Mouse (Mus musculus): ENCODE measurements around the gene Sync. TPM values are rescaled to one million over a fixed set of nuclear protein-coding genes. Genes with fewer than 3 reads are reported as not detected.
A peak's percentile ranks its signal among the peaks of the same experiment; 100 is the strongest.

Sync gene
- total and polyA plus RNA-seq, 3 experiments, result 8.7 to 17.9 (median 17.7) TPM

DNA sequence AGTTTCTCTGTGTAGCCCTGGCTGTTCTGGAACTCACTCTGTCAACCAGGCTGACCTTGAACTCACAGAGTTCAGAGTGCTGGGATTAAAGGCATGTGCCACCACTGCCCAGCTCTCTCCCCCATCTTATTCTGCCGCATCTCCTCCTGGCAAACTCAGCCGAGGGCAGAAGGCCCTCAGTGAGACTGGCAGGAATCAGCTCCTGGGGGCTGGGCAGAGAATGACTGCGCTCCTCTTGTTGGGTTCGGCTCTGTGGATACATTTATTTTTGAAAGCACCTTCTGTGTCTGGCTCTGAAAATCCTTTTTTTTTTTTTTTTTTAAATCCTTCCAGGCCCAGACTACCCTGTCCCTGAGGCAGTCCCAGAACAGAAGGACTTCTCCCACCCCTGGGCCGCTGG, 4.6 kb upstream of the Sync start:
- H3K79me2 ChIP-seq (replicated peaks; ENCODE audit: control insufficient read depth, insufficient read depth, low read length), result no peaks in the 10 kb centered on the region
- intact Hi-C loops (cut with DNase I), result no loop called here
- peaks cover 2% of the 10 kb centered on the region; the same call in 1 of the 2 replicates for H3K4me1 ChIP-seq (ENCODE audit: control insufficient read depth, insufficient read depth, low read length)
- H3K36me3 ChIP-seq (ENCODE audit: control insufficient read depth, insufficient read depth, low read length), result no peaks in the 10 kb centered on the region
- no peak for DNase-seq
- 88% methylated on average over 5 of the region's 5 CpGs for WGBS
- H3K27ac ChIP-seq, result no peak overlapping the region
- TF ChIP-seq CTCF (IDR thresholded peaks at IDR 0.05) (no peak), POLR2A (IDR thresholded peaks at IDR 0.05; ENCODE audit: insufficient read depth, low read depth, low read length) (no peak), EP300 (IDR thresholded peaks at IDR 0.05; ENCODE audit: insufficient read depth, low read depth, low read length) (no peak)
- H3K27me3 ChIP-seq (ENCODE audit: control insufficient read depth, insufficient read depth, low read length), result no peaks in the 10 kb centered on the region
- no peak overlapping the region for H3K4me3 ChIP-seq
- no peak overlapping the region for H3K9ac ChIP-seq (ENCODE audit: low read depth, low read length)

DNA sequence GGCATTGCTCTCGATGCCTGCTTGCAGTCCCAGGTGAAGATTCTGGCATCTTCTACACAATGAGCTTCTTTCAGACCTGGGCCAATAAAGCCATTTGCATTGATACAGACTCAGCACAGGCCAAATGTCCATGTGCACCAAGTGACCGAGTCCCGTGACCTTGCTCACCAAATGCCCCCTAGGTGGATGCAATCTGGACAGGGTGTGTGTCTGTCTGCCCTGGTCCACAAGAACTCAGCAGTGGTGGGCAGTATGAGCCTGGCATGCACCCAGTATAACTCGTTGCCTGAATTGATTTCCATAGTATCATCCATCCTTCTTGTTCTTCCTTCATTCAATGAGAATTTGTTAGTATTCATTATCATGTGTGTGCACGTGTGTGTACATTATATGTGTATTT, 4.2 kb upstream of the Sync start:
- DNase-seq, result no peak
- 91% methylated on average over 5 of the region's 5 CpGs for WGBS
- Histone ChIP-seq H3K27me3 (ENCODE audit: control insufficient read depth, insufficient read depth, low read length) (no peaks in the 10 kb centered on the region), H3K9ac (ENCODE audit: low read depth, low read length) (no peak overlapping the region), H3K4me3 (no peak overlapping the region), H3K36me3 (ENCODE audit: control insufficient read depth, insufficient read depth, low read length) (no peaks in the 10 kb centered on the region), H3K4me1 (ENCODE audit: control insufficient read depth, insufficient read depth, low read length) (peaks cover 2% of the 10 kb centered on the region), H3K27ac (no peak overlapping the region), H3K79me2 (replicated peaks; ENCODE audit: control insufficient read depth, insufficient read depth, low read length) (no peaks in the 10 kb centered on the region)
- intact Hi-C loops (cut with DNase I), result no loop called here
- TF ChIP-seq EP300 (IDR thresholded peaks at IDR 0.05; ENCODE audit: insufficient read depth, low read depth, low read length) (no peak), POLR2A (IDR thresholded peaks at IDR 0.05; ENCODE audit: insufficient read depth, low read depth, low read length) (no peak), CTCF (IDR thresholded peaks at IDR 0.05) (no peak)

- no peaks in the 10 kb centered on the region for H3K27me3 ChIP-seq (ENCODE audit: control insufficient read depth, insufficient read depth, low read length)
- H3K36me3 ChIP-seq (ENCODE audit: control insufficient read depth, insufficient read depth, low read length), result no peaks in the 10 kb centered on the region
- H3K4me3 ChIP-seq, result no peak overlapping the region
- no peak overlapping the region for H3K9ac ChIP-seq (ENCODE audit: low read depth, low read length)
- WGBS, result 81% methylated on average over 2 of the region's 2 CpGs
- H3K27ac ChIP-seq, result no peak overlapping the region
- no peak for TF ChIP-seq POLR2A (IDR thresholded peaks at IDR 0.05; ENCODE audit: insufficient read depth, low read depth, low read length)
- TF ChIP-seq CTCF (IDR thresholded peaks at IDR 0.05), result no peak
- TF ChIP-seq EP300 (IDR thresholded peaks at IDR 0.05; ENCODE audit: insufficient read depth, low read depth, low read length), result no peak
- intact Hi-C loops (cut with DNase I), result no loop called here
- no peak for DNase-seq
- H3K79me2 ChIP-seq (replicated peaks; ENCODE audit: control insufficient read depth, insufficient read depth, low read length), result no peaks in the 10 kb centered on the region
- H3K4me1 ChIP-seq (ENCODE audit: control insufficient read depth, insufficient read depth, low read length), result peaks cover 4% of the 10 kb centered on the region
These were observed 2.7 kb upstream of the Sync start for GRCm38 (mm10) chr4:129284685-129285084.

GRCm38 (mm10) chr4:129286001-129286682, 1.3 kb upstream of the Sync start:
- H3K27me3 ChIP-seq (ENCODE audit: control insufficient read depth, insufficient read depth, low read length), result no peaks in the 10 kb centered on the region
- no peak overlapping the region for H3K4me3 ChIP-seq
- peaks cover 4% of the 10 kb centered on the region for H3K4me1 ChIP-seq (ENCODE audit: control insufficient read depth, insufficient read depth, low read length)
- DNase-seq, result peak in 1 of 2 experiments; percentile 61
- intact Hi-C loops (cut with DNase I), result no loop called here
- TF ChIP-seq EP300 (IDR thresholded peaks at IDR 0.05; ENCODE audit: insufficient read depth, low read depth, low read length) (no peak), CTCF (IDR thresholded peaks at IDR 0.05) (no peak), POLR2A (IDR thresholded peaks at IDR 0.05; ENCODE audit: insufficient read depth, low read depth, low read length) (no peak)
- WGBS, result 47% methylated on average over 5 of the region's 5 CpGs
- H3K36me3 ChIP-seq (ENCODE audit: control insufficient read depth, insufficient read depth, low read length), result no peaks in the 10 kb centered on the region
- no peaks in the 10 kb centered on the region for H3K79me2 ChIP-seq (replicated peaks; ENCODE audit: control insufficient read depth, insufficient read depth, low read length)
- H3K27ac ChIP-seq, result no peak overlapping the region
- no peak overlapping the region for H3K9ac ChIP-seq (ENCODE audit: low read depth, low read length)

DNA sequence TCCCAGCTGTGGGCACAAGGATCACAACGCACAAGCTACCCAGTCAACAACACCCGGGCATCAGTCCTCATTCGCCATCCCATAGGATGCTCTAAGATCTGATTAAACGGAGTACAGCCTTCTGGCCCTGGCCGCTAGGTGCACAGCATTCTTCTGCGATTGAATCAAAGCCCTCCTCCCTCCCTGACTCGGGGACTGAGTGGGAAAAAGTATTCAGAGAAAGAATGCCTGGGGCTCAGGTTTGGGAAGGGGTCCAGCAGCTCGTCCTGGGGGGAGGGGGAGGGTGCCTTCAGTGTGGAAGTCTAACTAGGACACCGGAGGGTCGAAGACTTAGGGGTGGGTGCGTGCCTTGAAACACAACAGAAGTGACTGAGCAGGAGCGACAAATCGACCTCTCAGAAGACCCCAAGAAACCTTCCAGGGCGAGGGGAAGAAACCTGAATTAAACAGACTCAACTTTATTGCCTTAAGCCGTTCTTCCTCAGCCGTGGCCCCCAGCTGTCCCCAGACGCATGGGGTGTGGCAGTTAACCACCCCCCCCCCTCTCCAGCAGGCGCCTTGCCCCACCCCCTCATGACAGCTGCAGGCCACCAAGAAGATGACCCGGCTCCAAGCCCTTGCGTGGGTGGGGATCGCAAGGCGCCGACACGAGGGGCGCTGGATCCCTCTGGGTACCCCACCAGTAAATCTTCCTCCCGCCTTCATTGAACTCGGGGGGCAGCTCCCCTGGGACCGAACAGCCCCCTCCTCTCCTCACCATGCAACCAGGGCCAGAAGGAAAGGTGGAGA, 540 bp upstream of the Sync start:
- H3K4me3 ChIP-seq, result peak overlapping the region; percentile 57
- peak; percentile 35 to 44 for DNase-seq
- peak overlapping the region; percentile 81 for H3K27ac ChIP-seq
- H3K4me1 ChIP-seq (ENCODE audit: control insufficient read depth, insufficient read depth, low read length), result peaks cover 4% of the 10 kb centered on the region
- no peaks in the 10 kb centered on the region for H3K27me3 ChIP-seq (ENCODE audit: control insufficient read depth, insufficient read depth, low read length)
- H3K36me3 ChIP-seq (ENCODE audit: control insufficient read depth, insufficient read depth, low read length), result no peaks in the 10 kb centered on the region
- 0 out of 2 replicates have a peak overlapping the region, but pooled peaks have one; percentile 32 for H3K9ac ChIP-seq (ENCODE audit: low read depth, low read length)
- intact Hi-C loops (cut with DNase I), result no loop called here
- no peak for TF ChIP-seq POLR2A (IDR thresholded peaks at IDR 0.05; ENCODE audit: insufficient read depth, low read depth, low read length)
- no peak for TF ChIP-seq EP300 (IDR thresholded peaks at IDR 0.05; ENCODE audit: insufficient read depth, low read depth, low read length)
- 0 out of 2 replicates have a peak, but pooled peaks have one; percentile 15 for TF ChIP-seq CTCF (IDR thresholded peaks at IDR 0.05)
- no peaks in the 10 kb centered on the region for H3K79me2 ChIP-seq (replicated peaks; ENCODE audit: control insufficient read depth, insufficient read depth, low read length)
- 5% methylated on average over 28 of the region's 28 CpGs for WGBS

GRCm38 (mm10) chr4:129288067-129288466, 650 bp downstream of the Sync start:
- H3K9ac ChIP-seq (ENCODE audit: low read depth, low read length), result peak overlapping the region; percentile 58

More at GRCm38 (mm10) chr4:129288067-129288466, 650 bp downstream of the Sync start:
- H3K4me1 ChIP-seq (ENCODE audit: control insufficient read depth, insufficient read depth, low read length), result peaks cover 4% of the 10 kb centered on the region
- WGBS, result 24% methylated on average over 3 of the region's 3 CpGs
- no peaks in the 10 kb centered on the region for H3K36me3 ChIP-seq (ENCODE audit: control insufficient read depth, insufficient read depth, low read length)
- intact Hi-C loops (cut with DNase I), result no loop called here
- H3K79me2 ChIP-seq (replicated peaks; ENCODE audit: control insufficient read depth, insufficient read depth, low read length), result no peaks in the 10 kb centered on the region
- H3K27ac ChIP-seq, result peak overlapping the region; percentile 81
- no peaks in the 10 kb centered on the region for H3K27me3 ChIP-seq (ENCODE audit: control insufficient read depth, insufficient read depth, low read length)
- peak; percentile 39 to 44 for DNase-seq
- peak overlapping the region; percentile 57 for H3K4me3 ChIP-seq
- TF ChIP-seq CTCF (IDR thresholded peaks at IDR 0.05), result no peak
- TF ChIP-seq POLR2A (IDR thresholded peaks at IDR 0.05; ENCODE audit: insufficient read depth, low read depth, low read length), result 0 out of 2 replicates have a peak, but pooled peaks have one; percentile 33

Measured in heart, adult 2 months (tissue).